Mouse (Mus musculus) heart, adult 2 months (tissue): Measurements from ENCODE around the gene Wdr47.

Experiments used
- CTCF ChIP-seq: fragments of 200-600 bp; IDR thresholded peaks from 2 replicates; pipeline ENCODE4 v1.8.1; 2022; ENCODE audit warnings: antibody characterized with exemption, mild to moderate bottlenecking, moderate library complexity
- EP300 ChIP-seq: fragments of 200-500 bp; IDR thresholded peaks from 2 replicates; pipeline ENCODE4 v1.6.1; 2011; ENCODE audit warnings: low read depth, low read length, control low read depth; ENCODE audit not compliant: insufficient read depth
- POLR2A ChIP-seq: fragments of 200-500 bp; IDR thresholded peaks from 2 replicates; pipeline ENCODE4 v1.6.1; 2011; ENCODE audit warnings: mild to moderate bottlenecking, low read depth, low read length, control low read depth; ENCODE audit not compliant: insufficient read depth

- TF ChIP-seq POLR2A, result no peak
- TF ChIP-seq CTCF, result no peak
- no peak for TF ChIP-seq EP300
These were observed 49.9 kb downstream of the Wdr47 start for GRCm38 (mm10) chr3:108640998-108641397.
